Mouse (Mus musculus): ENCODE results near the gene Pcx. TPM values are rescaled to one million over a fixed set of nuclear protein-coding genes. Genes with fewer than 3 reads are reported as not detected.

The Pcx gene
- polyA plus RNA-seq, 2 experiments = 16.4 to 25.6 TPM

DNA sequence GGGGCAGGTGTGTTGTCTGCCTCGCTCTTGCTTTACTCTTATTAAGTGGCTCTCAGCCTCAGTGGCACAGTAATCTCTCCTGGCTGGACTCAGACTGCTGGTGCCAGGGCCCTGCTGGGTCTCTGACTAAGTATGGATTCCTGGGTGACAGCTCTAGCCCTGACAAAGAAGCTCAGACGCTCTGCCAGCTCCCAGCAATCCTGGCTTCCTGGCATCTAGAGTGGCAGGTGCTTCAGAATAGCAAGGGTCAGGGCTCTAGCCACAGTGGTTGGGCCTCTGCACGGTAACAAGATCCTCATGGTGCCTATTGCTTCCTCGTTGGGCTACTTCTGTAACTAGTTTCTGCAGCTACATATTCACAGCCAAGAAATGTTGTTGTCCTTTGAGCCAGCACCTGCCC, 99.8 kb downstream of the Pcx start:
- DNase-seq (ENCODE audit: low read depth in 3 of 3, low spot score in 3 of 3) (no peak), ATAC-seq (ENCODE audit: insufficient read depth) (no peak)
- Histone ChIP-seq H3K9ac (replicated peaks) (no peak overlapping the region), H3K4me1 (replicated peaks; ENCODE audit: control insufficient read depth in 2 of 2, insufficient read depth in 2 of 2, low read length in 1 of 2) (peaks cover 0 to 4% of the 10 kb centered on the region in 2 experiments; a peak in 2 of 4 replicates), H3K27ac (no peak overlapping the region), H3K36me3 (replicated peaks; ENCODE audit: control insufficient read depth, insufficient read depth, low read depth) (no peaks in the 10 kb centered on the region), H3K4me3 (ENCODE audit: insufficient read depth in 1 of 2, low read depth in 2 of 2, low read length in 2 of 2) (no peak overlapping the region), H3K4me2 (ENCODE audit: low read depth) (no peak overlapping the region), H3K9me3 (ENCODE audit: control insufficient read depth, low read length) (no peaks in the 10 kb centered on the region), H3K27me3 (ENCODE audit: control insufficient read depth, insufficient read depth, low read length) (no peaks in the 10 kb centered on the region)
- TF ChIP-seq CTCF (IDR thresholded peaks at IDR 0.05; ENCODE audit: low read depth) = no peak
- TF ChIP-seq EP300 (IDR thresholded peaks at IDR 0.05; ENCODE audit: low read depth) = no peak
- 59% methylated on average over 4 of the region's 4 CpGs for WGBS (ENCODE audit: insufficient replicate concordance)

DNA sequence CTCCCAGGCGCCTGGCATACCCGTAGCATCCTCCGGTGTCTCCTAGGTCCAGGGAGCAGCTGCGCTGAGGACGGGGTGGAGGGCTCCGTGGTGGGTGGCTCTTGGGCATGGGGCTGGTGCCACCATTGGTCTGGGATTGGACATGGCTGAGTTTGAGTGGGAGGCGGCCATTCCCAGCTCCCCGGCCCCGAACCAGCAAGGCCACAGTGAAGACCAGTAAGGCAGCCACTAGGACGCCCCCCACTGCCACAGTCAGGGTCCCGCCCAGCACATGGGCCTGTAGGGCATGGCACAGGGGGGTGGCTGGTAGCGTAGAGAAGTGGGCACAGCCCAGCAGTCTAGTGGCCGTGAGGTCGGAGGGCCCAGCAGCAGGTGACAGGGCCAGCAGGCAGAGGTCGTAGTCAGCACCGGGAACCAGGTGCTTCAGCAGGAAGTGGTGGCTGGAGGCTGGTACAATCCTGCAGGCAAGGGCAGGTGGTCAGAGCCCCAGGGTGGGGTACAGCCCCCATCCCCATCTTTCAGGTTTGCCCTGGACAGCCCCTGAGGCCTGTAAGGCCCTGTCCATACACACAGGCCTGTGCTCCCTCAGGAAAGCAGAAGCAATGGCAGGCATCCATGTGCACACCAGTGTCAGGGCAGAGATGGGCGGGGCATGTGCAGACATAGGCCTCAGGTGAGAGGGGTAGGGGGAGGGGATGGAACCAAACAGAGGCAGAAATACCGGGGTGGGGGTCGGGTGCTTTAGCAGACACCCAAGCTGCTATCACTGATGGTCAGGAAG, 102.1 kb downstream of the Pcx start:
- TF ChIP-seq CTCF (IDR thresholded peaks at IDR 0.05; ENCODE audit: low read depth) = no peak
- no peak for TF ChIP-seq EP300 (IDR thresholded peaks at IDR 0.05; ENCODE audit: low read depth)
- Histone ChIP-seq H3K27me3 (ENCODE audit: control insufficient read depth, insufficient read depth, low read length) (peaks cover 5% of the 10 kb centered on the region), H3K9ac (replicated peaks) (no peak overlapping the region), H3K4me2 (ENCODE audit: low read depth) (no peak overlapping the region), H3K4me3 (ENCODE audit: insufficient read depth in 1 of 2, low read depth in 2 of 2, low read length in 2 of 2) (no peak overlapping the region), H3K4me1 (replicated peaks; ENCODE audit: control insufficient read depth in 2 of 2, insufficient read depth in 2 of 2, low read length in 1 of 2) (peaks cover 4 to 9% of the 10 kb centered on the region in 2 experiments; a peak in 3 of 4 replicates), H3K9me3 (ENCODE audit: control insufficient read depth, low read length) (no peaks in the 10 kb centered on the region), H3K36me3 (replicated peaks; ENCODE audit: control insufficient read depth, insufficient read depth, low read depth) (no peaks in the 10 kb centered on the region), H3K27ac (no peak overlapping the region)
- ATAC-seq (ENCODE audit: insufficient read depth) (no peak), DNase-seq (ENCODE audit: low read depth in 3 of 3, low spot score in 3 of 3) (no peak)
- WGBS (ENCODE audit: insufficient replicate concordance) = 82% methylated on average over 19 of the region's 19 CpGs

DNA sequence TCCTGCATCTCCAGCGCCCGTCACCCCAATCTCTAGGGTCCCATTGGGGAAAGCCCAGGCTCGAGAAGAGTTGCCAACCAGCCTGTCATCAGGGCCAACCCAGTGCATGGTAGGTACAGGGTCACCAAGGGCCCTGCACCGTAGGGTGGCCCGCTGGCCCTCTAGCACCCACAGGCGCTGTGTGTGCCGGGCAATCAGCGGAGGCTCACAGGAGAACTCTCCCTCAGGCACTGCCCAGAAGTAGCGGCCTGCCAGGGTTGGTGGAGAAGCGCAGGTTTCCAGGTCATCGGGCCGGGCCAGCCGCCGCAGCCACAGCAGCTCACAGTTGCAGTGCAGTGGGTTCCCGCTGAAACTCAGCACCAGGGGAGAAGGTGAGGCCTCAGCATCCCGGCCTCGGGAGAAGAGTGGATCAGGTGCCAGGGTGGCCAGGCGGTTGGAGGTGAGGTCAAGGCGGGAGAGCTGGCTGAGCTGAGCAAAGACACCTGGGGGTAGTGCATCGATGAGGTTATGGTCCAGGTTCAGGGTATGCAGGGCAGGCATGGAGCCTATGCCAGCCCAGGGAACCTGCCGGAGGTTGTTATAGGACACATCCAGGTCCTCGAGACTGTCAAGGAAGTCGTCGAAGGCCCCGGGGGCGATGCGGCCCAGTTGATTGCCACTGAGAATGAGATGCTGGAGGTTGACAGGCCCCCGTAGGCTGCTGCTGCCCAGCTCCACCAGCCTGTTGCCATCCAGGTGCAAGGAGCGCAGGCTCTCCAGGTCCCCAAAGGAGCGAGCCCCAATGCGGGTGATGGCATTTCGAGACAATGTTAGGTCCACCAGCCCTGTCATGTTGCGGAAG, 103.4 kb downstream of the Pcx start:
- no peak overlapping the region for H3K27ac ChIP-seq
- WGBS (ENCODE audit: insufficient replicate concordance) = 86% methylated on average over 33 of the region's 33 CpGs
- TF ChIP-seq EP300 (IDR thresholded peaks at IDR 0.05; ENCODE audit: low read depth) (no peak), CTCF (IDR thresholded peaks at IDR 0.05; ENCODE audit: low read depth) (no peak)
- no peak overlapping the region for H3K4me2 ChIP-seq (ENCODE audit: low read depth)
- no peak overlapping the region for H3K9ac ChIP-seq (replicated peaks)
- ATAC-seq (ENCODE audit: insufficient read depth) (no peak), DNase-seq (ENCODE audit: low read depth in 3 of 3, low spot score in 3 of 3) (no peak)
- peaks cover 4 to 9% of the 10 kb centered on the region in 2 experiments; a peak in 3 of 4 replicates for H3K4me1 ChIP-seq (replicated peaks; ENCODE audit: control insufficient read depth in 2 of 2, insufficient read depth in 2 of 2, low read length in 1 of 2)
- H3K27me3 ChIP-seq (ENCODE audit: control insufficient read depth, insufficient read depth, low read length) = peaks cover 5% of the 10 kb centered on the region
- no peaks in the 10 kb centered on the region for H3K9me3 ChIP-seq (ENCODE audit: control insufficient read depth, low read length)
- H3K36me3 ChIP-seq (replicated peaks; ENCODE audit: control insufficient read depth, insufficient read depth, low read depth) = no peaks in the 10 kb centered on the region
- H3K4me3 ChIP-seq (ENCODE audit: insufficient read depth in 1 of 2, low read depth in 2 of 2, low read length in 2 of 2) = no peak overlapping the region

DNA sequence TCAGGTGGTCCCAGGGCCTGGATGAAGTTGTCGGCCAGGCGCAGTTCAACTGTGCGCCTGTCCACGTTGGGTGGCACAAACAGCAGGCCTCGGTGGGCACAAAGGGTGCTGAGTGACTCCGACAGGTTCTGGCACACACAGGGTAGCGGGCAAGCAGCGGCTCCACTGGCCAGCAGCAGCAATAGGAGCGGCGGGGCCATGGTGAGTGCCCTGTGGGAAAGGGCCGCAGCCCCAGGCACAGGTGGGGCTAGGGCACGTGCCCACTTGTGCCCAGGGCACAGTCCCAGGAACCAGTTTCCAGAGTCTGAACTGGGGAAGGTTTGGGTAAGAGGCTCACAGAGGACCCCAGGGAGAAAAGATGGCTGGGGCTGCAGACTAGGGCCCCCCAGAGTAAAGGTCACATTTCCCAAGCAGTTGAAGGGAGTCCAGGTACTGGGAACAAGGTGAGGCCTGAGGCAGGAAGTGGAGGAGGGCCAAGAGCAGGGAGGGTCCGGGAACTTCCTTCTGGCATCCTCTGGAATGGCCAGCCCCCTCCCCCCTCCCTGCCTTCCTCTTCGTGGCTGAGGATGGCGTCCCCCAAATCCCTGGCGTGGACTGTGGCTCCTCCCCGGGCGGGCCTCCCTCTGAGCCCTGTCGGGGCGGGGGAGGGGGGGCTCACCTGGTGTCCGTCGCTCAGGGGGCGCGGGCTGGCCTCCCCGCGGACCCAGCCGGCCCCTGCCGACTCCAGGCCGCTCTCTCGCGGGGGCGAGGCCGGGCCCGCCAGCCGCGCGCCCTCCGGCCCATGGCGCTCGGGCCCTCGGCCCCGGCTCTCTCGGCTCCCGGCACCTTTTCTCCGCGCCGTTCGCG, 104.3 kb downstream of the Pcx start:
- peak overlapping the region; percentile 94 for H3K4me2 ChIP-seq (ENCODE audit: low read depth)
- WGBS (ENCODE audit: insufficient replicate concordance) = 27% methylated on average over 37 of the region's 49 CpGs
- no peaks in the 10 kb centered on the region for H3K9me3 ChIP-seq (ENCODE audit: control insufficient read depth, low read length)
- DNase-seq (ENCODE audit: low read depth in 3 of 3, low spot score in 3 of 3) = no peak
- H3K36me3 ChIP-seq (replicated peaks; ENCODE audit: control insufficient read depth, insufficient read depth, low read depth) = no peaks in the 10 kb centered on the region
- peaks cover 4 to 9% of the 10 kb centered on the region in 2 experiments; a peak in 3 of 4 replicates for H3K4me1 ChIP-seq (replicated peaks; ENCODE audit: control insufficient read depth in 2 of 2, insufficient read depth in 2 of 2, low read length in 1 of 2)
- TF ChIP-seq CTCF (IDR thresholded peaks at IDR 0.05; ENCODE audit: low read depth) = 0 out of 2 replicates have a peak, but pooled peaks have one; percentile 1
- no peak for TF ChIP-seq EP300 (IDR thresholded peaks at IDR 0.05; ENCODE audit: low read depth)
- H3K27me3 ChIP-seq (ENCODE audit: control insufficient read depth, insufficient read depth, low read length) = peaks cover 5% of the 10 kb centered on the region
- no peak for ATAC-seq (ENCODE audit: insufficient read depth)
- H3K9ac ChIP-seq (replicated peaks) = peak overlapping the region; percentile 62
- no peak overlapping the region for H3K27ac ChIP-seq
- peak overlapping the region; percentile 51 to 61 for H3K4me3 ChIP-seq (ENCODE audit: insufficient read depth in 1 of 2, low read depth in 2 of 2, low read length in 2 of 2)

Data from liver, embryonic 14.5 days (tissue).